Mouse (Mus musculus) heart, embryonic 12.5 days (tissue): ENCODE data around the gene Arrb2. TPM values are rescaled to one million over a fixed set of nuclear protein-coding genes. Genes with fewer than 3 reads are reported as not detected.

Source experiments
- ATAC-seq: fragments of 200-750 bp; cut with Nextera tagmentation; 2 replicates; pipeline ENCODE4 v1.8.0; 2017; ENCODE audit warnings: moderate TSS enrichment, moderate library complexity; ENCODE audit not compliant: insufficient number of reproducible peaks, low FRiP score
- H3K27ac ChIP-seq: fragments of 300-500 bp; sonication (generic); 2 replicates; pipeline ENCODE4 v1.5.1; 2016; ENCODE audit warnings: mild to moderate bottlenecking, moderate library complexity; ENCODE audit not compliant: poor library complexity, severe bottlenecking
- H3K27me3 ChIP-seq: fragments of 300-500 bp; sonication (generic); replicated peaks from 2 replicates; pipeline ENCODE4 v1.6.1; 2016; ENCODE audit warnings: mild to moderate bottlenecking, moderate library complexity
- H3K36me3 ChIP-seq: fragments of 300-500 bp; sonication (generic); 2 replicates; pipeline ENCODE4 v1.6.1; 2016; ENCODE audit warnings: mild to moderate bottlenecking, moderate library complexity
- H3K4me1 ChIP-seq: fragments of 300-500 bp; sonication (generic); replicated peaks from 2 replicates; pipeline ENCODE4 v1.6.1; 2016; ENCODE audit warnings: mild to moderate bottlenecking
- H3K4me2 ChIP-seq: fragments of 300-500 bp; sonication (generic); 2 replicates; pipeline ENCODE4 v1.6.1; 2016; ENCODE audit warnings: mild to moderate bottlenecking, moderate library complexity
- H3K4me3 ChIP-seq: fragments of 300-500 bp; sonication (generic); 2 replicates; pipeline ENCODE4 v1.5.1; 2016; ENCODE audit warnings: mild to moderate bottlenecking
- H3K9ac ChIP-seq: fragments of 300-500 bp; sonication (generic); 2 replicates; pipeline ENCODE4 v1.6.1; 2016; ENCODE audit warnings: mild to moderate bottlenecking, moderate library complexity
- H3K9me3 ChIP-seq: fragments of 300-500 bp; sonication (generic); replicated peaks from 2 replicates; pipeline ENCODE4 v1.6.1; 2016; ENCODE audit warnings: mild to moderate bottlenecking, moderate library complexity
- WGBS: fragments of 180-500 bp; shearing (Covaris S2); methylation state at CpG from one replicate; pipeline ENCODE4 v1.1.7; 2016; 5-methylcytosine and 5-hydroxymethylcytosine counted together
- polyA plus RNA-seq: library from polyadenylated mRNA; unstranded; fragments of >200 nt; fragmentation: Nextera tagmentation; extraction: Ambion mirVana; gene quantifications from 2 replicates; pipeline ENCODE4 v1.2.1, GENCODE M21; 2016

The Arrb2 gene
- polyA plus RNA-seq, 1 experiment from 2014 or later, result 13.5 TPM

- ATAC-seq, result no peak
- Histone ChIP-seq H3K4me1 (no peaks in the 10 kb centered on the region), H3K9me3 (no peaks in the 10 kb centered on the region), H3K4me3 (no peak overlapping the region), H3K27me3 (no peaks in the 10 kb centered on the region), H3K27ac (no peak overlapping the region), H3K9ac (no peak overlapping the region), H3K36me3 (peaks cover 3% of the 10 kb centered on the region; the same call in 1 of the 2 replicates), H3K4me2 (no peak overlapping the region)
- 18% methylated on average over 3 of the region's 3 CpGs for WGBS
These were observed 14.3 kb downstream of the Arrb2 start for GRCm38 (mm10) chr11:70446756-70447155.

GRCm38 (mm10) chr11:70447373-70447772 lies 14.9 kb downstream of the Arrb2 start:
- H3K4me3 ChIP-seq, result no peak overlapping the region
- no peaks in the 10 kb centered on the region for H3K9me3 ChIP-seq
- H3K9ac ChIP-seq, result no peak overlapping the region
- 70% methylated on average over 1 of the region's 1 CpGs for WGBS
- no peaks in the 10 kb centered on the region for H3K36me3 ChIP-seq
- no peak overlapping the region for H3K4me2 ChIP-seq
- peaks cover 1% of the 10 kb centered on the region for H3K4me1 ChIP-seq
- H3K27ac ChIP-seq, result no peak overlapping the region
- no peaks in the 10 kb centered on the region for H3K27me3 ChIP-seq
- no peak for ATAC-seq

GRCm38 (mm10) chr11:70450926-70451325 lies 18.5 kb downstream of the Arrb2 start:
- H3K27ac ChIP-seq, result no peak overlapping the region
- no peak overlapping the region for H3K4me2 ChIP-seq
- ATAC-seq, result no peak
- peaks cover 11% of the 10 kb centered on the region for H3K4me1 ChIP-seq
- H3K27me3 ChIP-seq, result no peaks in the 10 kb centered on the region
- H3K9me3 ChIP-seq, result no peaks in the 10 kb centered on the region
- 82% methylated on average over 2 of the region's 2 CpGs for WGBS
- no peak overlapping the region for H3K9ac ChIP-seq
- peaks cover 18% of the 10 kb centered on the region for H3K36me3 ChIP-seq
- H3K4me3 ChIP-seq, result no peak overlapping the region

DNA sequence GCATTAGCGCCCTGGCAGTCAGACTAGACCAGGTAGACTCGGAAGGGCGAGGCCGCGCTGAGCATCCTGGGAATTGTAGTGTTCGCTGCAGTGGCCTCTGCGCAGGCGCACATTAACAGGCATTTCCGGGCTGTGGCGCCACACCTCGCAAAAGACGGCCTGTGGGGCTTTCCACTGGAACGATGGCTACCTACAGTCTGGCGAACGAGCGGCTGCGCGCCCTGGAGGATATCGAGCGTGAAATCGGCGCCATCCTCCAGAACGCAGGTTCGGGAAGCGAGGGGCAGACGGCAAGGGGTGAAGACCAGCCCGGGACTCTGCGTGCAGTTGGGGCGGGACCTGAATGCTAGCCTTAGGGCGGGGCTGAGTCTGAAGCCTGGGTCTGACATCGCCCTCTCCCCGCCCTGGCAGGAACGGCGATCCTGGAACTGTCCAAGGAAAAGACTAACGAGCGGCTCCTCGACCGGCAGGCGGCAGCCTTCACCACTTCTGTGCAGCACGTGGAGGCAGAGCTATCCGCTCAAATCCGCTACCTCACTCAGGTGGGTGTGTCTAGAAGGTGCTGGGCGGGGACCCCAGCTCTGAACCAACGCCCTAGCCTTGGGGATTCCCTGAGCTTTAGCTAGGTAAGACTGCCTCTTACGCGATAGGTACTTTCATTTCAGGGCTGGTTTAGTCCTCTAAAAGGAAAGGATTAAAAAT lies 19.5 kb downstream of the Arrb2 start, which contains the start of gene Med11:
TSS of gene Med11 (plus strand) at position 123 of the 702 bp plus-strand sequence.
- Histone ChIP-seq H3K4me1 (peaks cover 11% of the 10 kb centered on the region), H3K4me3 (peak within 1 kb of the TSS; percentile 70), H3K9ac (peak within 1 kb of the TSS; percentile 83), H3K4me2 (peak within 1 kb of the TSS; percentile 86), H3K27ac (peak within 1 kb of the TSS; percentile 94), H3K9me3 (no peaks in the 10 kb centered on the region), H3K36me3 (peaks cover 19% of the 10 kb centered on the region), H3K27me3 (no peaks in the 10 kb centered on the region)
- under 1% methylated on average over 46 of the region's 46 CpGs for WGBS
- ATAC-seq, result peak; percentile 97

DNA sequence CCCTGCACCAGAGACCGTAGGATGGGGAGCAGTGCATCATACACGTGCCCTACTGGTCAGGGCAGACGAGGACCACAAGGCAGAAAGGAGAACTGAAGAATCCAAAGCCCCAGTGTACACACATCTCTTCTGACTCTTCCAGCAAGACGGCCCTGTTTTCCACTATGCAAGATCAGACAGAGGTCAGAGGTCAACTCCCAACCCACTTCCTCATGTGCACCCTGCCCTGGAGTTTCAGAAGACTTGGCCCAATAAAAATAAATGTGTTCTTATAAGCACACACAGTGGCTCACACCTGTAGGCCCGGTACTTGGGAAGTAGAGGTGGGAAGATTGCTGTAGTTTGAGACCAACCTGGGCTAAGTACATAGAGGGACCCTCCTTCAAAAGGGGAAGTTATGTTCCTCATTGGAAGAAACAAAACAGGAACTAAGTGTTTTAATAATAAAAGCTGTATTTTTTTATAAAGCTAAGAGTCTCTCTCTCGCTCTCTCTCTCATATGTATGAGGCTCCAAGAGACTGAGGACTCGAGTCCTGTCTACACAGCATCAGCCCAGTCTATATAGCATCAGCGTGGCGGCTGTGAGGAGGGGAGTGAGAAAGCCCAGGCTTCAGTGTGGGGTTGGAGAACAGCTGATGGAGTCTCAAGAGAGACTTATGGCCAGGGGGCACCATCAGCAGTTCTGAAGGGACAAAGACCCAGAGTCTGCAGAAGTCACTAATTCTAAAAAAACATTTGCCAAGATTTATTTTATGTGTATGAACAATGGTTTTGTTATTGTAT lies 21.0 kb downstream of the Arrb2 start:
- H3K4me1 ChIP-seq, result peaks cover 11% of the 10 kb centered on the region
- no peaks in the 10 kb centered on the region for H3K9me3 ChIP-seq
- no peak overlapping the region for H3K4me3 ChIP-seq
- ATAC-seq, result no peak
- no peak overlapping the region for H3K9ac ChIP-seq
- H3K27ac ChIP-seq, result no peak overlapping the region
- WGBS, result 85% methylated on average over 9 of the region's 9 CpGs
- H3K4me2 ChIP-seq, result no peak overlapping the region
- peaks cover 19% of the 10 kb centered on the region for H3K36me3 ChIP-seq
- H3K27me3 ChIP-seq, result peaks cover under 1% of the 10 kb centered on the region; the same call in 1 of the 2 replicates

- WGBS, result 14% methylated on average over 32 of the region's 32 CpGs
- no peak within 1 kb of the TSS for H3K27ac ChIP-seq
- H3K9ac ChIP-seq, result peak within 1 kb of the TSS; percentile 78
- peaks cover 36% of the 10 kb centered on the region for H3K27me3 ChIP-seq
- ATAC-seq, result no peak; the same call in 1 of the 2 replicates
- H3K9me3 ChIP-seq, result peaks cover 3% of the 10 kb centered on the region; the same call in 1 of the 2 replicates
- peak within 1 kb of the TSS; percentile 95 for H3K4me2 ChIP-seq
- peak within 1 kb of the TSS; percentile 68 for H3K4me3 ChIP-seq
- 0 out of 2 replicates have a peak, but pooled peaks cover 9% of the 10 kb centered on the region for H3K36me3 ChIP-seq
- H3K4me1 ChIP-seq, result peaks cover 5% of the 10 kb centered on the region
These were observed 26.5 kb downstream of the Arrb2 start, which contains the start of gene Zmynd15 for GRCm38 (mm10) chr11:70458688-70459600. Gene Zmynd15 (plus strand): TSS chr11:70459433.

GRCm38 (mm10) chr11:70459601-70460101 lies 27.2 kb downstream of the Arrb2 start, which contains the start of gene Cxcl16:
Gene Cxcl16 (minus strand): TSS chr11:70459984.
- WGBS, result 2% methylated on average over 30 of the region's 30 CpGs
- H3K36me3 ChIP-seq, result 0 out of 2 replicates have a peak, but pooled peaks cover 9% of the 10 kb centered on the region
- peak within 1 kb of the TSS; percentile 78 for H3K9ac ChIP-seq
- H3K4me1 ChIP-seq, result peaks cover 5% of the 10 kb centered on the region
- peak within 1 kb of the TSS; percentile 68 for H3K4me3 ChIP-seq
- ATAC-seq, result peak; percentile 26; the same call in 1 of the 2 replicates
- no peak within 1 kb of the TSS for H3K27ac ChIP-seq
- peak within 1 kb of the TSS; percentile 95 for H3K4me2 ChIP-seq
- H3K27me3 ChIP-seq, result peaks cover 43% of the 10 kb centered on the region
- peaks cover 3% of the 10 kb centered on the region; the same call in 1 of the 2 replicates for H3K9me3 ChIP-seq

- 74% methylated on average over 5 of the region's 5 CpGs for WGBS
- Histone ChIP-seq H3K27me3 (peaks cover 55% of the 10 kb centered on the region), H3K9ac (no peak overlapping the region), H3K9me3 (peaks cover 3% of the 10 kb centered on the region; the same call in 1 of the 2 replicates), H3K4me3 (no peak overlapping the region), H3K36me3 (no peaks in the 10 kb centered on the region), H3K4me2 (no peak overlapping the region), H3K4me1 (peaks cover 18% of the 10 kb centered on the region), H3K27ac (no peak overlapping the region)
- no peak for ATAC-seq
These were observed 31.5 kb downstream of the Arrb2 start for GRCm38 (mm10) chr11:70463970-70464369.

DNA sequence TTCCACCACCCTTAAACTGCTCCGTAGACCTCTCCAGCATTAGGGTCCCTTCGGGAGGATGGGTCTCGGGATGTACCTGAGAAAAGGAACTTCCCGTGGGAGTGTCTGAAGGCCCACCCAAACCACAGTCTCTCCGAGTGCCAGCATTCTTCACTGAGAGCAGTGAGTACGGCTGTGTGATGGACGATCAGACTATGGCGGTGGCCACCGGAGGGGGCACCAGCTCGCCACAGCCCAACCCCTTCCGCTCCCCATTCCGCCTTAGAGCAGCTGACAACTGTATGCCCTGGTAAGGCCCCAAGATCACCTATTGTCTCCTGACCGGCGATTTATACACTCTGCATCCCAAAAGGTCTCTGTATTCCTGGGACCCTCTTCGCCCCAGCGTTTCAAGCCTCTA lies 32.8 kb downstream of the Arrb2 start:
- H3K4me3 ChIP-seq, result peak overlapping the region; percentile 41
- 21% methylated on average over 16 of the region's 16 CpGs for WGBS
- no peaks in the 10 kb centered on the region for H3K36me3 ChIP-seq
- H3K9me3 ChIP-seq, result peaks cover 3% of the 10 kb centered on the region; the same call in 1 of the 2 replicates
- H3K27ac ChIP-seq, result peak overlapping the region; percentile 72
- peak overlapping the region; percentile 66 for H3K9ac ChIP-seq
- H3K27me3 ChIP-seq, result peaks cover 49% of the 10 kb centered on the region
- no peak for ATAC-seq
- peak overlapping the region; percentile 72 for H3K4me2 ChIP-seq
- peaks cover 24% of the 10 kb centered on the region for H3K4me1 ChIP-seq

DNA sequence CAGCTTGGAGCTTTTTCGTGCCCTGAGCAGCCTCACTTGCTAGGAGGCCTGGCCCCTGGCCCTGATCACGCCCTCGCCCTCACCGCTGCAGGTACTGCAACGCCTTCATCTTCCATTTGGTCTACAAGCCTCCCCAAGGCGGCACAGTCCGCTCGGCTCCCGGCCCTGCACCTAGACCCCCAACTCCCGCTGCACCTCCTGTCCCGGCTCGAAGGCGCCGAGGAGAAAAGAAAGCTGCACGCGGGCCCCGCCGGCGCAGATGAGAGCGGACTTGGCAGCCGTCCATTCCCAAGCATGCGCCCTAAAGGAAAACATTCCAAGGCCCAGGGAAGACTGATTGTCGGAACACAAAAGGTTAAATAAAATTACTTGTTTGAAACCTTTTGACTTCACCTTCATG lies 33.4 kb downstream of the Arrb2 start:
- H3K4me2 ChIP-seq, result peak overlapping the region; percentile 72
- H3K27me3 ChIP-seq, result peaks cover 43% of the 10 kb centered on the region
- peaks cover 24% of the 10 kb centered on the region for H3K4me1 ChIP-seq
- H3K27ac ChIP-seq, result peak overlapping the region; percentile 72
- H3K9me3 ChIP-seq, result peaks cover 3% of the 10 kb centered on the region; the same call in 1 of the 2 replicates
- H3K4me3 ChIP-seq, result peak overlapping the region; percentile 41
- H3K9ac ChIP-seq, result peak overlapping the region; percentile 66
- 7% methylated on average over 23 of the region's 23 CpGs for WGBS
- ATAC-seq, result 0 out of 2 replicates have a peak, but pooled peaks have one; percentile 2
- H3K36me3 ChIP-seq, result no peaks in the 10 kb centered on the region
